Mouse (Mus musculus) CH12.LX (cell line): ENCODE results near the gene Xrcc6. TPM values are rescaled to one million over a fixed set of nuclear protein-coding genes. Genes with fewer than 3 reads are reported as not detected.

ENCODE experiments used
- DNase-seq: peaks from one replicate; pipeline ENCODE4 v3.0.0-alpha.2; 2013; ENCODE audit errors: extremely low read depth
- H3K27ac ChIP-seq: 2 replicates; pipeline ENCODE4 v1.5.1; 2012; ENCODE audit warnings: low read depth, mild to moderate bottlenecking, control low read depth, moderate library complexity; ENCODE audit not compliant: insufficient read depth
- H3K27me3 ChIP-seq: replicated peaks from 2 replicates; pipeline ENCODE3; 2012; ENCODE audit warnings: inconsistent platforms
- H3K36me3 ChIP-seq, 2 experiments: replicated peaks in 1 of 2; 2 replicates each; pipeline versions ENCODE3 to v1.6.1; 2012; ENCODE audit warnings: inconsistent platforms in 1 of 2, low read length in 1 of 2, mild to moderate bottlenecking in 1 of 2, mixed read lengths in 1 of 2, moderate library complexity in 1 of 2; ENCODE audit not compliant: control insufficient read depth in 1 of 2, insufficient read depth in 1 of 2
- H3K4me1 ChIP-seq, 2 experiments: 2 replicates each; pipeline ENCODE4 v1.6.1; 2012; ENCODE audit warnings: inconsistent platforms in 1 of 2, moderate library complexity in 1 of 2; ENCODE audit not compliant: insufficient read depth in 2 of 2, control insufficient read depth in 1 of 2
- H3K4me2 ChIP-seq: 2 replicates; pipeline ENCODE4 v1.6.1; 2012; ENCODE audit warnings: low read depth, mild to moderate bottlenecking, control low read depth; ENCODE audit not compliant: poor library complexity, insufficient read depth, severe bottlenecking
- H3K4me3 ChIP-seq, 3 experiments: fragments of 150-350 bp in 1 of 3; sonication (generic) in 1 of 3; replicated peaks in 1 of 3; 2 replicates each; pipeline versions ENCODE3 to v1.5.1; 2011 to 2012; ENCODE audit warnings: low read depth in 2 of 3, low read length in 2 of 3, mild to moderate bottlenecking in 2 of 3, moderate library complexity in 2 of 3, control low read depth in 1 of 3, improper control_type of control experiment in 1 of 3, inconsistent platforms in 1 of 3, mixed read lengths in 1 of 3; ENCODE audit not compliant: poor library complexity in 1 of 3
- H3K79me2 ChIP-seq: replicated peaks from 2 replicates; pipeline ENCODE4 v1.6.1; 2012; ENCODE audit warnings: mild to moderate bottlenecking, moderate library complexity; ENCODE audit not compliant: control insufficient read depth, poor library complexity, insufficient read depth, severe bottlenecking; ENCODE audit errors: extremely low read depth
- H3K9ac ChIP-seq: 2 replicates; pipeline ENCODE4 v1.6.1; 2012; ENCODE audit warnings: low read depth, mild to moderate bottlenecking, control low read depth, moderate library complexity; ENCODE audit not compliant: insufficient read depth
- H3K9me3 ChIP-seq: replicated peaks from 2 replicates; pipeline ENCODE3; 2012; ENCODE audit warnings: low read length, inconsistent platforms, mixed read lengths
- BHLHE40 ChIP-seq: IDR thresholded peaks from 2 replicates; pipeline ENCODE4 v1.6.1; 2011; ENCODE audit warnings: mild to moderate bottlenecking, low read depth, low read length, improper control_type of control experiment
- CTCF ChIP-seq, 2 experiments: IDR thresholded peaks in 1 of 2; conservative IDR thresholded peaks in 1 of 2; 2 replicates each; pipeline ENCODE4 v1.5.1; 2011 to 2012; ENCODE audit warnings: low read depth in 2 of 2, low read length in 2 of 2, improper control_type of control experiment in 1 of 2, inconsistent platforms in 1 of 2, mild to moderate bottlenecking in 1 of 2, moderate library complexity in 1 of 2
- ELF1 ChIP-seq: IDR thresholded peaks from 2 replicates; pipeline ENCODE4 v1.6.1; 2014; ENCODE audit warnings: low read depth, mild to moderate bottlenecking, inconsistent platforms, low read length, improper control_type of control experiment
- HCFC1 ChIP-seq: IDR thresholded peaks from 2 replicates; pipeline ENCODE4 v1.6.1; 2012; ENCODE audit warnings: low read depth, mild to moderate bottlenecking, inconsistent platforms, low read length, improper control_type of control experiment
- MAX ChIP-seq: IDR thresholded peaks from 2 replicates; pipeline ENCODE4 v1.6.1; 2011; ENCODE audit warnings: low read length, improper control_type of control experiment
- MAZ ChIP-seq: IDR thresholded peaks from 2 replicates; pipeline ENCODE4 v1.6.1; 2012; ENCODE audit warnings: low read depth, mild to moderate bottlenecking, inconsistent platforms, low read length, improper control_type of control experiment, moderate library complexity
- MEF2A ChIP-seq: IDR thresholded peaks from 2 replicates; pipeline ENCODE4 v1.6.1; 2014; ENCODE audit warnings: low read depth, mild to moderate bottlenecking, inconsistent platforms, low read length, improper control_type of control experiment, borderline replicate concordance
- MXI1 ChIP-seq: IDR thresholded peaks from 2 replicates; pipeline ENCODE4 v1.6.1; 2011; ENCODE audit warnings: mild to moderate bottlenecking, low read depth, low read length, improper control_type of control experiment
- NRF1 ChIP-seq: IDR thresholded peaks from 2 replicates; pipeline ENCODE4 v1.6.1; 2014; ENCODE audit warnings: low read depth, mild to moderate bottlenecking, inconsistent platforms, low read length, improper control_type of control experiment, moderate library complexity
- PAX5 ChIP-seq: IDR thresholded peaks from 2 replicates; pipeline ENCODE4 v1.6.1; 2012; ENCODE audit warnings: low read length, inconsistent platforms, mixed read lengths
- RAD21 ChIP-seq: IDR thresholded peaks from 2 replicates; pipeline ENCODE4 v1.6.1; 2011; ENCODE audit warnings: low read depth, mild to moderate bottlenecking, low read length, improper control_type of control experiment, moderate library complexity
- SIN3A ChIP-seq: IDR thresholded peaks from 2 replicates; pipeline ENCODE4 v1.6.1; 2012; ENCODE audit warnings: low read length, improper control_type of control experiment, inconsistent platforms
- TCF12 ChIP-seq: IDR thresholded peaks from 2 replicates; pipeline ENCODE4 v1.6.1; 2014; ENCODE audit warnings: low read depth, mild to moderate bottlenecking, inconsistent platforms, low read length, improper control_type of control experiment
- USF2 ChIP-seq: conservative IDR thresholded peaks from 2 replicates; pipeline ENCODE4 v1.6.1; 2011; ENCODE audit warnings: low read depth, low read length, improper control_type of control experiment
- dilution Hi-C: fragments of 300-500 bp; cut with MboI; formaldehyde crosslinking; loops from 2 replicates; pipeline ENCODE4 v1.14.3; 2020; ENCODE audit warnings: low sequenced_read_pairs; ENCODE audit not compliant: extremely low pct_unique_long_range_greater_than_20kb, extremely low pct_ligation_motif_present
- in situ Hi-C: fragments of 300-500 bp; cut with MboI; formaldehyde crosslinking; loops from 3 replicates; pipeline ENCODE4 v1.14.3; 2019; ENCODE audit warnings: low sequenced_read_pairs, low pct_ligation_motif_present, low pct_unique_long_range_greater_than_20kb, mixed read lengths
- polyA plus RNA-seq: library from polyadenylated mRNA; unstranded; fragments of >175 nt; gene quantifications from 2 replicates; pipeline ENCODE4 v1.2.1, GENCODE M21; 2012; ENCODE audit warnings: low read depth; ENCODE audit not compliant: insufficient read length
- total RNA-seq, 2 experiments: library from RNA; depleted of rRNA; stranded (reverse); fragments of 300-350 nt in 1 of 2; fragments of >200 nt in 1 of 2; gene quantifications; 2 replicates each; pipeline ENCODE4 v1.2.3; 2012 to 2014

Xrcc6 gene
- total and polyA plus RNA-seq, 3 experiments, result 67.3 to 83.5 (median 80.8) TPM

GRCm38 (mm10) chr15:81957598-81957997 lies 30.0 kb upstream of the Xrcc6 start:
- H3K79me2 ChIP-seq, result peaks cover 18% of the 10 kb centered on the region
- H3K9me3 ChIP-seq, result no peaks in the 10 kb centered on the region
- TF ChIP-seq MAX (no peak), HCFC1 (no peak), BHLHE40 (no peak), MAZ (no peak), USF2 (no peak), RAD21 (no peak), CTCF (conservative IDR thresholded peaks at IDR 0.05 in 1 of 2, IDR thresholded peaks at IDR 0.05 in 1 of 2; ENCODE audit: low read depth in 2 of 2, low read length in 2 of 2) (no peak), MXI1 (no peak)
- DNase-seq, result no peak
- no peak overlapping the region for H3K4me2 ChIP-seq
- in situ Hi-C loops (no loop called here), dilution Hi-C loops (no loop called here)
- H3K36me3 ChIP-seq, result peaks cover 40 to 60% of the 10 kb centered on the region in 2 experiments
- no peaks in the 10 kb centered on the region for H3K27me3 ChIP-seq
- H3K9ac ChIP-seq, result no peak overlapping the region
- H3K27ac ChIP-seq, result no peak overlapping the region
- H3K4me3 ChIP-seq, result no peak overlapping the region
- peaks cover 0 to 22% of the 10 kb centered on the region in 2 experiments; a peak in 2 of 4 replicates for H3K4me1 ChIP-seq

- Histone ChIP-seq H3K4me2 (no peak overlapping the region; the same call in 1 of the 2 replicates), H3K27ac (no peak overlapping the region), H3K4me1 (peaks cover 0 to 22% of the 10 kb centered on the region in 2 experiments; a peak in 2 of 4 replicates), H3K4me3 (no peak overlapping the region), H3K79me2 (peaks cover 18% of the 10 kb centered on the region), H3K27me3 (no peaks in the 10 kb centered on the region), H3K9ac (peak overlapping the region; percentile 11; the same call in 1 of the 2 replicates), H3K9me3 (no peaks in the 10 kb centered on the region), H3K36me3 (peaks cover 30 to 48% of the 10 kb centered on the region in 2 experiments)
- TF ChIP-seq ELF1 (no peak), NRF1 (no peak), MEF2A (no peak), TCF12 (no peak), PAX5 (no peak), SIN3A (no peak)
- DNase-seq, result no peak
- dilution Hi-C loops (no loop called here), in situ Hi-C loops (no loop called here)
These were observed 28.7 kb upstream of the Xrcc6 start for GRCm38 (mm10) chr15:81958906-81959305.
